25 mouse cellular contexts compared by ENCODE assay signal in genomic region chr13:107850907-107851560, GRCm38 (mm10).
DNase-seq lines count a peak whose midpoint lies in the region; ATAC-seq and TF ChIP-seq lines count a peak whose summit lies in the region.
"Had no signal": no experiment of that assay in that cellular context is flagged by ENCODE, and none has a peak within 500 bp of the region (broad histone marks: within the 10 kb centered on the region; RNA-seq: fewer than 3 reads in every experiment).

No protein-coding gene starts in this region.

- peak overlapping the region; percentile 6; the same call in 1 of the 2 replicates for H3K4me2 ChIP-seq in forebrain, embryonic 11.5 days (ENCODE audit: low read depth, low read length, severe bottlenecking)
- H3K4me2 ChIP-seq in forebrain, postnatal 0 days (ENCODE audit: low read depth) = no peak overlapping the region
- H3K4me2 ChIP-seq: heart, embryonic 13.5 days; hindbrain, embryonic 13.5 days; limb, embryonic 13.5 days; liver, embryonic 12.5 days; lung, embryonic 15.5 days; midbrain, embryonic 13.5 days had no signal

- H3K9me3 ChIP-seq in forebrain, embryonic 11.5 days (ENCODE audit: control insufficient read depth, low read length) = no peaks in the 10 kb centered on the region
- no peaks in the 10 kb centered on the region for H3K9me3 ChIP-seq in forebrain, postnatal 0 days (ENCODE audit: low read length)
- H3K9me3 ChIP-seq: embryonic facial prominence, embryonic 10.5 days; heart, embryonic 13.5 days; hindbrain, embryonic 13.5 days; limb, embryonic 13.5 days; liver, embryonic 12.5 days; lung, embryonic 15.5 days; megakaryocyte, embryonic 14.5 days; midbrain, embryonic 13.5 days had no signal

- ATAC-seq in forebrain, embryonic 11.5 days (replicated peaks; ENCODE audit: low FRiP score) = 0 out of 2 replicates have a peak, but pooled peaks have one; percentile 7
- ATAC-seq in forebrain, postnatal 0 days = no peak
- ATAC-seq: inflammation-experienced regulatory T-cells, adult 6 months; liver, embryonic 12.5 days; midbrain, embryonic 13.5 days had no signal

- peaks cover 20% of the 10 kb centered on the region for H3K4me1 ChIP-seq in forebrain, embryonic 11.5 days (replicated peaks; ENCODE audit: control insufficient read depth, insufficient read depth, low read length)
- H3K4me1 ChIP-seq in forebrain, postnatal 0 days (ENCODE audit: insufficient read depth) = peaks cover 25% of the 10 kb centered on the region

- H3K36me3 ChIP-seq in forebrain, embryonic 11.5 days (ENCODE audit: control insufficient read depth, insufficient read depth, low read length) = no peaks in the 10 kb centered on the region
- no peaks in the 10 kb centered on the region for H3K36me3 ChIP-seq in forebrain, postnatal 0 days (ENCODE audit: insufficient read depth)
- H3K36me3 ChIP-seq: embryonic facial prominence, embryonic 10.5 days; heart, embryonic 13.5 days; hindbrain, embryonic 13.5 days; limb, embryonic 13.5 days; liver, embryonic 12.5 days; lung, embryonic 15.5 days; midbrain, embryonic 13.5 days had no signal

- H3K27me3 ChIP-seq in forebrain, embryonic 11.5 days (ENCODE audit: control insufficient read depth, insufficient read depth, low read length) = no peaks in the 10 kb centered on the region
- no peaks in the 10 kb centered on the region for H3K27me3 ChIP-seq in forebrain, postnatal 0 days (ENCODE audit: insufficient read depth, low read length)
- H3K27me3 ChIP-seq: heart, embryonic 13.5 days; hindbrain, embryonic 13.5 days; limb, embryonic 13.5 days; liver, embryonic 12.5 days; lung, embryonic 15.5 days; megakaryocyte, embryonic 14.5 days; midbrain, embryonic 13.5 days had no signal

- TF ChIP-seq CTCF in forebrain, postnatal 0 days (IDR thresholded peaks at IDR 0.05; ENCODE audit: low read depth) = no peak
- TF ChIP-seq CTCF in layer of hippocampus, adult 2 months (conservative IDR thresholded peaks at IDR 0.05) = peak; percentile 55

- 56% methylated on average over 8 of the region's 8 CpGs for WGBS in forebrain, embryonic 11.5 days
- 34% methylated on average over 8 of the region's 8 CpGs for WGBS in forebrain, postnatal 0 days

- H3K4me3 ChIP-seq in forebrain, embryonic 11.5 days (ENCODE audit: low read depth, low read length) = no peak overlapping the region
- no peak overlapping the region for H3K4me3 ChIP-seq in forebrain, postnatal 0 days (ENCODE audit: low read depth, low read length)
- H3K4me3 ChIP-seq in layer of hippocampus, adult 2 months = no peak overlapping the region
- H3K4me3 ChIP-seq: embryonic facial prominence, embryonic 10.5 days; heart, adult 2 months; heart, embryonic 13.5 days; hindbrain, embryonic 13.5 days; limb, embryonic 13.5 days; liver, embryonic 12.5 days; lung, embryonic 15.5 days; megakaryocyte, embryonic 14.5 days; midbrain, embryonic 13.5 days had no signal

- no peak overlapping the region for H3K9ac ChIP-seq in forebrain, embryonic 11.5 days (ENCODE audit: low read length)
- no peak overlapping the region for H3K9ac ChIP-seq in forebrain, postnatal 0 days
- H3K9ac ChIP-seq: heart, embryonic 13.5 days; hindbrain, embryonic 13.5 days; limb, embryonic 13.5 days; liver, embryonic 12.5 days; lung, embryonic 15.5 days; midbrain, embryonic 13.5 days had no signal

- no peak for DNase-seq in forebrain, embryonic 11.5 days (ENCODE audit: low spot score)
- DNase-seq in forebrain, postnatal 0 days = no peak
- DNase-seq in layer of hippocampus, adult 2 months (ENCODE audit: low spot score in 2 of 2) = no peak
- no peak for DNase-seq in layer of hippocampus, adult 11-12 months (ENCODE audit: low spot score)
- peak; percentile 37 for DNase-seq in thymus, postnatal 0 days (ENCODE audit: low spot score)
- no peak for DNase-seq in thymus, adult 18-20 months
- DNase-seq in cerebellum, adult 11 months = no peak
- no peak for DNase-seq in adrenal gland, postnatal 36 days
- DNase-seq: adrenal gland, postnatal 25 days; cerebellum, adult 11-12 months; cerebellum, postnatal 10 days; gastrocnemius, postnatal 25 days; heart, adult 2 months; kidney, adult 8-10 months; kidney, postnatal 25 days; thymus, postnatal 14 days had no signal

- peak overlapping the region; percentile 41; the same call in 1 of the 2 replicates for H3K27ac ChIP-seq in forebrain, embryonic 11.5 days (ENCODE audit: low read depth, low read length)
- H3K27ac ChIP-seq in forebrain, postnatal 0 days (ENCODE audit: low read depth, low read length) = no peak overlapping the region
- H3K27ac ChIP-seq in layer of hippocampus, adult 2 months = peak overlapping the region; percentile 14; the same call in 1 of the 2 replicates
- H3K27ac ChIP-seq: embryonic facial prominence, embryonic 10.5 days; heart, adult 2 months; heart, embryonic 13.5 days; hindbrain, embryonic 13.5 days; limb, embryonic 13.5 days; liver, embryonic 12.5 days; lung, embryonic 15.5 days; midbrain, embryonic 13.5 days had no signal
